Mouse (Mus musculus): ENCODE data around the gene Syt12.
A peak's percentile ranks its signal among the peaks of the same experiment; 100 is the strongest.

Gene Syt12

GRCm38 (mm10) chr19:4397798-4398629 lies 79.2 kb downstream of the Syt12 start, which contains the start of gene Kdm2a:
Kdm2a (minus strand) TSS chr19:4398285.
- peak; percentile 46 to 73 for DNase-seq

- peak; percentile 99 for DNase-seq
Observed at GRCm38 (mm10) chr19:4396998-4397797, 80.0 kb downstream of the Syt12 start.

GRCm38 (mm10) chr19:4396081-4396997 lies 80.9 kb downstream of the Syt12 start:
- DNase-seq: peak; percentile 31 to 58

All from kidney, postnatal 25 days (tissue).